Mouse (Mus musculus) naive thymus-derived CD4-positive, alpha-beta T cell, adult 2 months (primary cell): ENCODE measurements around the gene Olfr1324.
"Not testable (repeated sequence)": the region's sequence is repeated elsewhere in the genome, so short reads cannot be mapped to it uniquely, and the experiment has no call there.

Source experiments
- DNase-seq: peaks from one replicate; pipeline ENCODE4 v3.0.0-alpha.2; 2011; ENCODE audit warnings: low read depth

Olfr1324 gene

DNA sequence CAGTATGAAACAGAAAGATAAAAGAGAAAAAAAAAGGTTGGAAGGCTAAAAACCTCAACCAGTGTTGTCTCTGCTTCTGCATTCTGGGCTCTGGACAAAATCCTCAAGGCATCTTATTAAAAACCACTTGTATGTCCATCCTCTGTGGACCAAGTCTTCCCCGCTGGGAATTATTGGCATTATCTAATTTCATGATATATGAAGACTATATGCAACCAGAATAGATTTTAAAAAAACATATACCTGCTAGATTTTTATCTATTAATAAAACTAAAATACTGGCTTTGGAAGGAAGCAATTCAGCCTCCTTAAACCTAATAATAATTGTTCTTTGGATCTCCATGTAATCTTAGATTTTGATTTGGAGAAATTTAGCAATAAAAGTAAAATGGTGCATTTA lies at the start of gene Olfr1324:
Gene Olfr1324 (minus strand): TSS at position 101 of the 400 bp plus-strand sequence.
- no peak for DNase-seq

DNA sequence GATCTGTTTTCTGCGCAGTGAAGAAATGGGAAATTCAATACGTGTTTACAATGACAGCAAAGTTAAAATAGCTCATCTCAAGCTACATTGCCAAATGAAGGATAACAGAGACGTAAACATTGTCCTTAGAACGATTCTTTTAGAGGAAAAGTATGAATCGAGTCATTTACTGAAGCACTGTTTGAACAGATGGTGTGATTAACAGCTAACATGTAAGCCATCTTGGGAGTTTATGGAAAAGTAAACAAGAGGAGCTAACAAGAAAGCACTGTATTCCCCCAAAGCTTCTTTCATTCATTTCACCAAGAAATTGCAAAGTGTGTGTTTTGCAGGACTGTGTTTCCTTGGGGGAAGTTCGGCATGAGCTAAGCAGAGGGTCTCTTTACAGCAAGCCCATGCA lies 42.0 kb upstream of the Olfr1324 start:
- DNase-seq, result not testable (repeated sequence)

DNA sequence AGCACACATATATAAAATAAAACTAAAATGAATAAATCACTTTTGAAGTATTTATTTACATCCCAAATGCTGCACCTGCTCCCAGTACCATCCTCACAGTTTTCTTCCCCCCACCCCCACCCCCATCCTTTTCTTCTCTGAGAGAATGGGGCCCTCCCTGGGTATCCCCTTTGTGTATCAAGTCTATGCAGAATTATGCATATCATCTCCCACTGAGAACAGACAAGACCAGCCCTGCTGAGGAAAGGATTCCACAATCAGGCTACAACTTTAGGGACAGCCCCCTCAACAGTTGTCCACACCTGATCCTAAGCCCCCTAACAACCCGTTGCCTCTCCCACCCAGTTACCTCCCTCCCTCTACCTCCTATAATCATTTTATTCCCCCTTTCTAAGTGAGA lies 27.8 kb upstream of the Olfr1324 start:
- no peak for DNase-seq

DNA sequence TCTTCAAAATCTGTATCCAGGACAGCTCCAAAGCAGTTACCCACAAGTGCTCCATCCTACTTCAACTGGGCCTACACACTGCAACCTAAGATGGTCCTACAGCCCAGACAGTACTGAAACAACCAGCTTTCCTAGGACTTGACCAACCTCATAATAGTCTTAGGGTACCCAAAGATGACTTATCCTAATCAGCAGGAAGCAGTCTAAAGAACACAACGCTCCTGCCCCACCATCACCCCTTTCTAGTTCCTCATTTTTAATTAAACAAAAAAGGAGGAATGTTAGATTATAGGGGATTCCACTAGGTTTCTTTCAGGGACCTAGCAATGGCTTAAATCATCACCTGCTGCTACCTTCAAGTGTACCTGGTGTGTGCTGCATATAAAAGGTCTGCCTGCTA lies 15.1 kb upstream of the Olfr1324 start:
- DNase-seq, result no peak

DNA sequence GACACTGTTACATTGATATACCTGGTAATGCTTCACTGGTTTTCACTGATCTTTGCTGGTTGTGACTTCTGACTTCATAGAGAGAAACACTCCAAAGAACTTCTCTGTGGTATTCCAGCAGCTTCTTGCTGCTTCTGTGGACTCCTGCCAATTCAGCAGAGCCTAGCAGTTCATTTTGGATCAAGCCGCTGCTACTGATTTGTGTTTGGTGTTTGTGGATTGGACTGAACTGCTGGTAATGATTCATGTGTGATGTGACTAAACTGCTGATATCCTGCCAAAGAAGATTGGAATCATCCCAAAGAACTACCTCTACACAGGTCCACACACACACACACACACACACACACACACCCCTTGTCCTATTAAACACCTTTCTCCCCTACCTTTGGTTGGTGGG lies 14.4 kb upstream of the Olfr1324 start:
- DNase-seq, result no peak

DNA sequence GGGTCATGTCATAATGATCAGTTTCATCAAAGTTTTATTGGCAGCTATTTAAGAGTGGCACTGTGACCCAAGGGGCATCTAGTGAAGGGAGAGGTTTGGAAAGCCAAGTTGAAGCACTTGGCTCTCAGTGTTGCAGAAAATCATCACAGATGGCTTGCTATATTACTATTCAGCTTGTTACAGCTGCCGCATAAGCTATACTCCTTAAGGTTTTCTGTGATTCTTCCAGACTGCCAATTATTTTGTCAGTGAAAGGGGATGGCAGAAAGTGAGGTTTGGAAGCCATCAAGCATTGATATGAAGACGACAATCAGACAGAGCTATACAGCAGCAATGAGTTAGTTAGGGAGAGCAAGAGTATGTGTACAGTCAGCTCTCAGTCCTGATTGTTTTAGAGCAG lies 4.2 kb upstream of the Olfr1324 start:
- no peak for DNase-seq

DNA sequence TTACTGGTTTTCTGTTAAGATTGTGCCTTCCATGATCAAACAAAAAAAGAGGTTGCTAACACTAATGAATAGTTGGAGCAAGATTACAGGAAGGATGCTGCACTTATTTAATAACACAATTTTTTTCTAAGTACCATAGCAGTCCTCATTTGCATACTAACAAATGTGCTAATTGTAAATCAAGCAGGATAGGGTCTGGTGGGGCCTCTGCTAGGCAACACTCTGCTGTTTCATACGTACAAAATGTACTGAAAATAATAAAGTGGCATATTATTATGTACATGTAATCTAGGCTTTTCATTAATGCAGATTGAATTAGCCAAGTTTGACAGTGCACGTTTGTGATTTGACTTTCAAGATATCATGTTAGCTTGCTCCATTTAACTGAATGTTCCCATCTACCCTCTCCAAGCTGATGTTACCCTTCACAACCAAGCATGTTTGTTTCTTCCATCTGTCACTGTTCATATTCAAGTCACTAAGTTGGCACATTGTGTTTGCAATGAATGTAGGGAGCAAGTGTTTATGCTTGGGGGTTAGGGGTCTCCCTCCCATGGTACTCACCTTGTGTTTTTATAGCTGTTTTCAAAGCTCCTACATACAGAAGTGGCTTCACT lies 478 bp downstream of the Olfr1324 start:
- no peak for DNase-seq

DNA sequence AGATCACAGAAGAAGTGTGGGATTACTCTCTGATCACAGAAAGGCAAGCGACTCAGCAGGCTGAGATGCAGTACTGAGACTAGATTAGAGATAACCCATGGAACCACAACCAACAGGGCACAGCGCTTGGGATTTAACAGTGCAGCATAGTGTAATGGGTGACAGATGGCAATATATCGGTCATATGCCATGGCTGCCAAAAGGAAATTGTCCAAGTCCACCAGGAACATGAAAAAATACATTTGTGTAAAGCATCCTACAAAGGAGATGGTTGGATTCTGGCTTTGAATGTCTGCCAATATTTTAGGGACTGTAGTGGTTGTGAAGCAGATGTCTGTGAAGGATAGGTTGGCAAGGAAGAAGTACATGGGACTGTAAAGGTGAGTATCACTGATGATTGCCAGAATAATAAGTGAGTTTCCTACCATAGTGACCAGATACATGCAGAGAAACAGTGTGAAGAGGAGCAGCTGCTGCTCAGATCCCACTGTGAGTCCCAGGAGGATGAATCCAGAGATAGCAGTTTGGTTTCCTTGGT lies 2.3 kb downstream of the Olfr1324 start:
- DNase-seq, result no peak

DNA sequence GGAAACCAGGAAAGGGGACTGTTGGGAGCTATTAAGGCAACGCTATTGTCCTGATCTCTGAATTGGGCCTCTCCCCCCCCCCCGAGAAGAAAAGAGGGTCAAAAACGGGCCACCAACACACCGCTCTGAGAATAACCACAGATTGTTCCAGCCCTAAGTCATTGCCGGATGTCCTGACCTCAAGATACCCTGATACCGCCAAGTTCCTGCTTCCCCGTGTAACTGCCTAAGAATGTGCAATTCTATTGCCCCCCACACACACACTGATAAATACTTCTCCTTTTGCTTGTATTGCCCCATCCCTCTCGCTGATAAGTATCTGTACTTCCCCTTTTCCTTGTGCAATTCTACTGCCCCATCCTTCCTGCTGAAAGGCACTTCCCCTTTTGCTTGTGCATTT lies 17.9 kb downstream of the Olfr1324 start:
- DNase-seq, result not testable (repeated sequence)

DNA sequence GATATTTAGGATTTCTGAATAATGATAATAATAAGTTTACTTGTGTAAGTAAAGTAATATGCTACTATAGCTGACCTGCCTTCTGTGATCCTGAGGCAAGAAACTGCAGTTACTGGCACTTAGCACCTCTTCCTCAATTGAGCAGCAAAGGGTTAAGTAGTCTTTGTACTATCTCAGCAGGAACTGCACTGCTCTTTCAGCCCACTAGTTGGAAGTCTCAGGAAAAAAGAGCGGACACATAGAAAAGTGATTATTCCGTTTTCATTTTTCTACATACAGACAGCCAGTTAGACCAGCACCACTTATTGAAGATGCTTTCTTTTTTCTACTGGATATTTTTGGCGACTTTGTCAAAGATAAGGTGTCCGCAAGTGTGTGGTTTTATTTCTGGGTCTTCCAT lies 37.7 kb downstream of the Olfr1324 start:
- not testable (repeated sequence) for DNase-seq

DNA sequence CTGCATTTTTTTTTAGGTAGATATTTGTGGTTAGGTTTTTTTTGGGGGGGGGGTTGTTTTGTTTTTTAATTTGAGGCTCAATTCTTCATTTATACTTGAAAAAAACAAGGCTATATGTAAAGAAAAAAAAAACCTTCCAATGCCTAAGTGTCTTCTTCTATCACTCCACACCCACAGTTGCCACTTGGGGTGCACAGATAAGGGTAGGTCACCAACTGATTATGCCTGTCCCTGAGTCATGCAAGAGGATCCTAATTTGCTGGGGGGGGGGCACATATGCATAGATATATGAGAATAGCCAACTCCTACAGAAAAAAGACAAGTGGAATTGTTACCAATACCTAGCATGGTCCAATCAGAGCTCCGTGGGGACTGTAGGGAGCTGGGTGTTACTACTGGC lies 53.3 kb downstream of the Olfr1324 start:
- DNase-seq, result no peak
